Comparison of ENCODE assay signal across 8 mouse cellular contexts in genomic region chr15:89170102-89170501, GRCm38 (mm10). TPM values are rescaled to one million over a fixed set of nuclear protein-coding genes. Genes with fewer than 3 reads are reported as not detected.
A peak's percentile ranks its signal among the peaks of the same experiment; 100 is the strongest.
DNase-seq lines count a peak whose midpoint lies in the region; ATAC-seq and TF ChIP-seq lines count a peak whose summit lies in the region.
"Had no signal": no experiment of that assay in that cellular context is flagged by ENCODE, and none has a peak within 500 bp of the region (broad histone marks: within the 10 kb centered on the region; RNA-seq: fewer than 3 reads in every experiment).

No protein-coding gene starts in this region.

- peak; percentile 48 for DNase-seq in adrenal gland, postnatal 14 days
- no peak for DNase-seq in embryonic facial prominence, embryonic 10.5 days (ENCODE audit: low spot score)
- DNase-seq in hindbrain, embryonic 14.5 days (ENCODE audit: low spot score): no peak
- DNase-seq in liver, embryonic 11.5 days (ENCODE audit: low spot score): no peak
- DNase-seq in stomach, postnatal 0 days (ENCODE audit: low spot score): peak; percentile 65
- DNase-seq in layer of hippocampus, adult 9-11 months: no peak
- no peak for DNase-seq in gastrocnemius, postnatal 4 days (ENCODE audit: low spot score in 2 of 2)

- TF ChIP-seq EP300 in stomach, postnatal 0 days (optimal IDR thresholded peaks at IDR 0.05): no peak

- no peak overlapping the region for H3K9ac ChIP-seq in hindbrain, embryonic 14.5 days
- no peak overlapping the region for H3K9ac ChIP-seq in liver, embryonic 11.5 days (ENCODE audit: low read depth, low read length)
- H3K9ac ChIP-seq in stomach, postnatal 0 days (ENCODE audit: low read length): 0 out of 2 replicates have a peak overlapping the region, but pooled peaks have one; percentile 8

- H3K36me3 ChIP-seq in embryonic facial prominence, embryonic 10.5 days (replicated peaks): peaks cover 67% of the 10 kb centered on the region
- peaks cover 49% of the 10 kb centered on the region for H3K36me3 ChIP-seq in hindbrain, embryonic 14.5 days (replicated peaks; ENCODE audit: control insufficient read depth, insufficient read depth)
- H3K36me3 ChIP-seq in liver, embryonic 11.5 days (ENCODE audit: control insufficient read depth, insufficient read depth, low read length): peaks cover 11% of the 10 kb centered on the region
- peaks cover 24% of the 10 kb centered on the region for H3K36me3 ChIP-seq in stomach, postnatal 0 days (ENCODE audit: control insufficient read depth, insufficient read depth, low read length)

- H3K27ac ChIP-seq in embryonic facial prominence, embryonic 10.5 days (replicated peaks): peak overlapping the region; percentile 72
- H3K27ac ChIP-seq in hindbrain, embryonic 14.5 days: peak overlapping the region; percentile 61; the same call in 1 of the 2 replicates
- H3K27ac ChIP-seq in liver, embryonic 11.5 days (ENCODE audit: low read depth, low read length): peak overlapping the region; percentile 69
- H3K27ac ChIP-seq in stomach, postnatal 0 days (replicated peaks): peak overlapping the region; percentile 88

- H3K4me2 ChIP-seq in hindbrain, embryonic 14.5 days (replicated peaks): no peak overlapping the region
- peak overlapping the region; percentile 15 for H3K4me2 ChIP-seq in liver, embryonic 11.5 days
- H3K4me2 ChIP-seq in stomach, postnatal 0 days (replicated peaks; ENCODE audit: low read depth): no peak overlapping the region; the same call in 1 of the 2 replicates

- no peaks in the 10 kb centered on the region for H3K27me3 ChIP-seq in embryonic facial prominence, embryonic 10.5 days (replicated peaks; ENCODE audit: low read depth, poor library complexity, severe bottlenecking)
- no peaks in the 10 kb centered on the region for H3K27me3 ChIP-seq in hindbrain, embryonic 14.5 days (ENCODE audit: control insufficient read depth, insufficient read depth, low read length)
- H3K27me3 ChIP-seq in liver, embryonic 11.5 days (replicated peaks; ENCODE audit: control insufficient read depth, insufficient read depth, low read length): peaks cover 23% of the 10 kb centered on the region
- H3K27me3 ChIP-seq in stomach, postnatal 0 days (ENCODE audit: control insufficient read depth, insufficient read depth, low read length): no peaks in the 10 kb centered on the region

- peak overlapping the region; percentile 31; the same call in 1 of the 2 replicates for H3K4me3 ChIP-seq in embryonic facial prominence, embryonic 10.5 days
- no peak overlapping the region for H3K4me3 ChIP-seq in hindbrain, embryonic 14.5 days (replicated peaks; ENCODE audit: low read length)
- H3K4me3 ChIP-seq in liver, embryonic 11.5 days (ENCODE audit: low read depth, low read length): no peak overlapping the region
- no peak overlapping the region for H3K4me3 ChIP-seq in stomach, postnatal 0 days (ENCODE audit: low read depth, low read length)
- H3K4me3 ChIP-seq: midbrain, embryonic 12.5 days had no signal

- H3K4me1 ChIP-seq in embryonic facial prominence, embryonic 10.5 days: peaks cover 65% of the 10 kb centered on the region
- H3K4me1 ChIP-seq in hindbrain, embryonic 14.5 days (replicated peaks; ENCODE audit: control insufficient read depth, insufficient read depth, low read length): peaks cover 53% of the 10 kb centered on the region
- H3K4me1 ChIP-seq in liver, embryonic 11.5 days (replicated peaks; ENCODE audit: control insufficient read depth, insufficient read depth, low read length): peaks cover 51% of the 10 kb centered on the region
- H3K4me1 ChIP-seq in stomach, postnatal 0 days (replicated peaks; ENCODE audit: control insufficient read depth, insufficient read depth): peaks cover 25% of the 10 kb centered on the region

- no peak for TF ChIP-seq CTCF in stomach, postnatal 0 days (IDR thresholded peaks at IDR 0.05; ENCODE audit: low read depth)

- H3K9me3 ChIP-seq in embryonic facial prominence, embryonic 10.5 days: no peaks in the 10 kb centered on the region
- no peaks in the 10 kb centered on the region for H3K9me3 ChIP-seq in hindbrain, embryonic 14.5 days (ENCODE audit: control insufficient read depth, low read length)
- H3K9me3 ChIP-seq in liver, embryonic 11.5 days (ENCODE audit: control insufficient read depth, low read length): no peaks in the 10 kb centered on the region
- no peaks in the 10 kb centered on the region for H3K9me3 ChIP-seq in stomach, postnatal 0 days (ENCODE audit: control insufficient read depth, low read length)
- H3K9me3 ChIP-seq: midbrain, embryonic 12.5 days had no signal

- WGBS in embryonic facial prominence, embryonic 10.5 days: 65% methylated on average over 3 of the region's 3 CpGs
- WGBS in hindbrain, embryonic 14.5 days: 70% methylated on average over 3 of the region's 3 CpGs
- 47% methylated on average over 3 of the region's 3 CpGs for WGBS in liver, embryonic 11.5 days
- WGBS in stomach, postnatal 0 days: 40% methylated on average over 3 of the region's 3 CpGs

- ATAC-seq in hindbrain, embryonic 14.5 days (ENCODE audit: low FRiP score): no peak
- ATAC-seq in liver, embryonic 11.5 days (replicated peaks; ENCODE audit: low FRiP score): no peak
- ATAC-seq in stomach, postnatal 0 days (ENCODE audit: low FRiP score, low TSS enrichment): peak; percentile 55

RNA-seq across cellular contexts. Expression of gene Plxnb2, which starts 10.5 kb away (rescaled TPM):
- total RNA-seq in adrenal gland, postnatal 14 days (2021): 83.2 and 110 TPM in 2 replicates
- 146 and 152 TPM in 2 replicates for polyA plus RNA-seq in embryonic facial prominence, embryonic 10.5 days (2016; fragmentation: Nextera tagmentation; extraction: Ambion mirVana)
- polyA plus RNA-seq in hindbrain, embryonic 14.5 days (2014; fragmentation: Nextera tagmentation; extraction: Ambion mirVana): 99.2 and 101 TPM in 2 replicates
- polyA plus RNA-seq in liver, embryonic 11.5 days (2014; fragmentation: Nextera tagmentation; extraction: Ambion mirVana): 70.5 and 78.3 TPM in 2 replicates
- polyA plus RNA-seq in stomach, postnatal 0 days (2015; fragmentation: Nextera tagmentation; extraction: Ambion mirVana): 75.2 and 85.9 TPM in 2 replicates
- total RNA-seq in gastrocnemius, postnatal 4 days (2021): 10 to 100 TPM; 81.0 to 84.7 TPM

RNA-seq across cellular contexts. Expression of gene Mapk11, which starts 20.7 kb away (rescaled TPM):
- 5.3 and 6.4 TPM in 2 replicates for total RNA-seq in adrenal gland, postnatal 14 days (2021)
- polyA plus RNA-seq in embryonic facial prominence, embryonic 10.5 days (2016; fragmentation: Nextera tagmentation; extraction: Ambion mirVana): 16.1 and 20.6 TPM in 2 replicates
- polyA plus RNA-seq in hindbrain, embryonic 14.5 days (2014; fragmentation: Nextera tagmentation; extraction: Ambion mirVana): 20.4 and 22.4 TPM in 2 replicates
- 3.3 and 4.4 TPM in 2 replicates for polyA plus RNA-seq in liver, embryonic 11.5 days (2014; fragmentation: Nextera tagmentation; extraction: Ambion mirVana)
- 1.8 and 2.1 TPM in 2 replicates for polyA plus RNA-seq in stomach, postnatal 0 days (2015; fragmentation: Nextera tagmentation; extraction: Ambion mirVana)
- 1 to 10 TPM; 3.4 to 4.1 TPM for total RNA-seq in gastrocnemius, postnatal 4 days (2021)

RNA-seq across cellular contexts. Expression of gene Dennd6b, which starts 26.2 kb away (rescaled TPM):
- 5.0 and 6.2 TPM in 2 replicates for total RNA-seq in adrenal gland, postnatal 14 days (2021)
- polyA plus RNA-seq in embryonic facial prominence, embryonic 10.5 days (2016; fragmentation: Nextera tagmentation; extraction: Ambion mirVana): 26.1 and 29.1 TPM in 2 replicates
- 71.4 and 71.6 TPM in 2 replicates for polyA plus RNA-seq in hindbrain, embryonic 14.5 days (2014; fragmentation: Nextera tagmentation; extraction: Ambion mirVana)
- 9.5 and 10.5 TPM in 2 replicates for polyA plus RNA-seq in liver, embryonic 11.5 days (2014; fragmentation: Nextera tagmentation; extraction: Ambion mirVana)
- 4.1 and 5.3 TPM in 2 replicates for polyA plus RNA-seq in stomach, postnatal 0 days (2015; fragmentation: Nextera tagmentation; extraction: Ambion mirVana)
- 1 to 10 TPM; 7.9 to 9.0 TPM for total RNA-seq in gastrocnemius, postnatal 4 days (2021)

RNA-seq across cellular contexts. Expression of gene Mapk12, which starts 29.6 kb away (rescaled TPM):
- 8.6 and 9.6 TPM in 2 replicates for total RNA-seq in adrenal gland, postnatal 14 days (2021)
- 16.6 and 19.6 TPM in 2 replicates for polyA plus RNA-seq in embryonic facial prominence, embryonic 10.5 days (2016; fragmentation: Nextera tagmentation; extraction: Ambion mirVana)
- polyA plus RNA-seq in hindbrain, embryonic 14.5 days (2014; fragmentation: Nextera tagmentation; extraction: Ambion mirVana): 3.3 and 4.0 TPM in 2 replicates
- polyA plus RNA-seq in liver, embryonic 11.5 days (2014; fragmentation: Nextera tagmentation; extraction: Ambion mirVana): 3.8 and 4.8 TPM in 2 replicates
- polyA plus RNA-seq in stomach, postnatal 0 days (2015; fragmentation: Nextera tagmentation; extraction: Ambion mirVana): 3.1 and 3.2 TPM in 2 replicates
- total RNA-seq in gastrocnemius, postnatal 4 days (2021): 10 to 100 TPM; 54.4 to 57.3 TPM

RNA-seq across cellular contexts. Expression of gene Ppp6r2, which starts 41.3 kb away (rescaled TPM):
- total RNA-seq in adrenal gland, postnatal 14 days (2021): 41.1 and 52.4 TPM in 2 replicates
- 23.8 and 26.8 TPM in 2 replicates for polyA plus RNA-seq in embryonic facial prominence, embryonic 10.5 days (2016; fragmentation: Nextera tagmentation; extraction: Ambion mirVana)
- 78.2 and 84.0 TPM in 2 replicates for polyA plus RNA-seq in hindbrain, embryonic 14.5 days (2014; fragmentation: Nextera tagmentation; extraction: Ambion mirVana)
- polyA plus RNA-seq in liver, embryonic 11.5 days (2014; fragmentation: Nextera tagmentation; extraction: Ambion mirVana): 25.0 and 31.6 TPM in 2 replicates
- 16.2 and 17.2 TPM in 2 replicates for polyA plus RNA-seq in stomach, postnatal 0 days (2015; fragmentation: Nextera tagmentation; extraction: Ambion mirVana)
- total RNA-seq in gastrocnemius, postnatal 4 days (2021): 10 to 100 TPM; 64.2 to 70.0 TPM

Comparison
In these comparisons a context has a peak if more than half of its experiments do, and no peak if none do; other contexts are left out.
1. DNase-seq: peak in adrenal gland, postnatal 14 days (single experiment) and stomach, postnatal 0 days (single experiment); none in embryonic facial prominence, embryonic 10.5 days (single experiment), hindbrain, embryonic 14.5 days (single experiment), liver, embryonic 11.5 days (single experiment), layer of hippocampus, adult 9-11 months (single experiment) and gastrocnemius, postnatal 4 days (0 of 2).
2. Peak in every context shown above with its lines, with median percentiles within 50 percentile points of each other: H3K27ac ChIP-seq.